Mouse (Mus musculus) 3134 (cell line): ENCODE measurements around the gene Plcb4.
"Not testable (repeated sequence)": the region's sequence is repeated elsewhere in the genome, so short reads cannot be mapped to it uniquely, and the experiment has no call there.

ENCODE experiments used
- DNase-seq: peaks from one replicate; pipeline ENCODE4 v3.0.0-alpha.2; 2011; ENCODE audit warnings: low spot score; ENCODE audit not compliant: insufficient read length; ENCODE audit errors: extremely low read depth

Plcb4 gene

DNA sequence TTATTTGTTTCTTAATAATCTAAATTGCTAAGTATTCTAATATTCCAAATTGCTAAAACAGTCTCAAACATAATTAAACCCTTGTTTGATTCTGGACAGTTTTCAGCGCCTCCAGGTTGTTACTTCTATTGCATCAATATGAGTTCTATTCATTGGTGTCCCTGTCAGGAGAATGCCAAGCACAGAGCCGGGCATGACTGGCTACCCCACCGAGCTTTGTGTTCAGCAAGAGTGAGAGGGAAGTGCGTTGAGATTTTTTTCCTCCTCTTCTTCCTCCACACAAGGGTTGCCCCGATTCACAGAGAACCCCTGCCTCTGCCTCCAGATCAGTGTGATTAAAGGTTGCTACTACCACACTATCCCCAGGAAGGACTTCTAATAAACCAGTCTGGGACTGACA lies 53.5 kb downstream of the Plcb4 start:
- DNase-seq, result no peak

DNA sequence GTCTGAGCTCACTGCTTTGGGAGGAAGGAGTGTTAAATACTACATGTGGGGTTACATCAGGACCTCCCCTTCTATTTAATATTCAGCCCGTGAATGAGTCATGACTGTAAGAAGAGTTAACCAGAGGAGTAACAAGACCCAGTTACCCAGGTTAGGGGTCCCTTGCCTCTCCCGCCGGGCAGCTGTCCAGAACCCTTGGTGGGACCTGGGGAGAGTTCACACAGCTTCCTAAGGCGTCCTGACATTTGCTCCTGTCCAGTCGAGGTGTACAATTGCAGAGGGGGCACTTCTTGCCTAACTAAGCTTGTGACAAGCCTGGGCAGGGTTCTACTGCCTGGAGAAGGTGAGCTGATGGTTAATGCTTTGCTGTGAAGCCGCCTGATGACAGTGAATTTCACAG lies 54.1 kb downstream of the Plcb4 start:
- no peak for DNase-seq

DNA sequence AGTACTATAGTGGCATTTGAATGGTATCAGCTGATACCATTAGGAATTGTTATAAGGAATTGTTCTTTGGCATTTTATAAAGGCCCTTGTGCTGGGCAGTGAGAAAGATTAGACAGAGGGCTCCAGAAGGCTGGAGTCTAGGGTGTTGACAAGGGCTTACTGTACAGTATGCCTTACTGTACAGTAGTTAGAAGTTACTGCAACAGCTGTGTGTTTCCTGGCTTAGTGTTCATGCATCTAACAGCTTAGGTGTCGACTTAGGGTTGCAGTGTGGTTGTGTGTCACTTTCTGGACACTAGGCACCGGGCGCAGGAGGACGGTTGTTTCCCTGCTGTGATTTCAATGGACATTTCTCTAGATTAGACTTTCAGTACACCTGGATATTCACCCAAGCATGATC lies 57.4 kb downstream of the Plcb4 start:
- DNase-seq, result no peak

DNA sequence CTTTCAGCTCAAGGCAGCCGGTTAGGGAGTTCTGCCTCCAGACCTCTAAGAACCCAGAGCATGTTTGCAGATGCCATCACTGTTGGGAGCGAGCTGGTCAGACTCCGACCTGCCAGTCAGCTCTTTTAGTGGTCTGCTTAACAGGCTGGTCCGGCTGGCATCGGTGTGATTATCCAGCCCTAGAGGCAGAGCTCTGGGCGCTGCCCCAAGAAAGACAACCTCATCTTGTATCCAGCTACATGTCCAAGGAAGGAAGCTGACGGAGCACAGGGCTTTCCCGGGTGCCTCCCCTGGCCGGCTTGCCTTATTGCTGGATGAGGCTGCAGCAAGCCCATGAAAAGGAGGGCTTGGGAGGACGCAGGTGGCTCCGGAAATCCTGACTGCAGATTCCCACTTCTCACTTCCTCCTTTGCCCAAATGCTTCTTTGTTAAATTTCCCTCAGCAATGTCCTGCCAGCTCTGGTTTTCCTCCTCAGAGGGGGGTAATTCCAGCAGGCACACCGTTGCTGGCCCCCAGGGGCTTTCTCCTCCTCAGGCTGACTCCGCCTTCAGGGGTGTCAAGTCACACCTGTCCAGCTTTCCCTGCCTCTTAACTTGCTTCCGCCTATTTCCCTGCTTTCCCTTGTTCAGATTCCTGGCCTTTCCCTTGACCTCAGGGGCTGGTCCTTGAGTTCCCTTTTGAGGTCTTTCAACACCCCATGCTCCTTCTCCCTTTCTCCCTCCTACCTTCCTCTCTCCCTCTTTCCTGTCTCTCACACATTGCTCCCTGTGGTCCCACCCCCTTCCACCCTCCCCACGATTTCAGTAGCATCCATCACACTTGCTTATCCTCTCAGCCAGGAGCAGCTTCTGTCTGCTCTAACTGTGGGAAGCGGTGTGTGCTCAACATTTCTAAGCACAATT lies 58.7 kb downstream of the Plcb4 start:
- DNase-seq, result no peak

DNA sequence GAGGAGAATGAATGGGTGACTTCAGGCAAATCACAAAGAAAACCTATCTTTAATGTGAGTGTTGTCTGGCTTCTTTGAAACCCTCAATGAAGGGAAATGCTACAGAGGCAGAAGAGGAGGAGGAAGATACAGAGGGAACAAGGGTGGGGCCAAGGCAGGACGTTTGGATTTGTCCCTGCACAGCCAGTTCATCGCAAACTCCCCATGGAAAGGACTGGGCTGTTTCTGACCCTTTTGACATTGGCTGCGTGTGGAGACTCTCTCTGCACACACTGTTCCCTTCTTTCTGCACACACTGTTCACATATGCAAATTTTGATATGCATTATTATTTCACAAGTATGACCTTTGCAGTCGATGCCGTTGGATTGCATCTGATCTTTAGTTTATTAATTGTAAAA lies 63.3 kb downstream of the Plcb4 start:
- no peak for DNase-seq

DNA sequence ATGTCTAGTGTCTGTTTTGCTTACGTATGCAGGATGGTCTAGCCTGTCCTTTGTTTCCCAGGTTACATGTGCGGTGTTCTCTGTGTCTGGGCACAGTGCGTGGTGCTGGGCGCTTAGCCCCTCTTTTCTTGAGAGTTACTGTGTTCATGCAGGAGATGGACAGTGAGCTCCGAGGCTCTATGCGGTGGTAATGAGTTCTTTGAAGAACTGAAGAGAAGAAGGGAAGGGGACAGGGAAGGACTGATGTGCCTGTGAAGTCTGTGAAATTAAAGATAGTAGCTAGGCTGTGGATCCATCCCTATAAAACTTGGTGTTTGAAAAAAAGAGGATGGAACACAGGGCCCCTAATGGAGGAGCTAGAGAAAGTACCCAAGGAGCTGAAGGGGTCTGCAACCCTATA lies 64.6 kb downstream of the Plcb4 start:
- no peak for DNase-seq

DNA sequence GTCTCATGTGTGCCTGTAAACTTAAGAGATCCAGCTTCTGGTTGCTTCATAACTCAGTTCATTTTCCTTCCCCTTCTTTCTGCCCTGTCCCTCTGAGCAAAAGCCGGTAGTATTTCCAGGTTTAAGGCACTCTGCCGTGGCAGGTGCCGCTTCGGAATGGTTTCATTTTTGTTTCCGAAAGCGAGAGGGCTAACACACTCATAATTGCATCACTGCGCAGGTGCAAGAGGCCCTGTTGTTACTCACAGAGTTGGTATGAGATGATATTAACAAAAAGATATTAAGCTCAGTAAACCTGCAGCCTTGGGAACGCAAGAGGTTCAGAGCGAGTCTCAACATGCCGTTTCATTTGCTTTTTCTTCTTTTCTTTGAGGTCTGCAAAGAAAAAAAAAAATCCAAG lies 65.7 kb downstream of the Plcb4 start:
- no peak for DNase-seq

DNA sequence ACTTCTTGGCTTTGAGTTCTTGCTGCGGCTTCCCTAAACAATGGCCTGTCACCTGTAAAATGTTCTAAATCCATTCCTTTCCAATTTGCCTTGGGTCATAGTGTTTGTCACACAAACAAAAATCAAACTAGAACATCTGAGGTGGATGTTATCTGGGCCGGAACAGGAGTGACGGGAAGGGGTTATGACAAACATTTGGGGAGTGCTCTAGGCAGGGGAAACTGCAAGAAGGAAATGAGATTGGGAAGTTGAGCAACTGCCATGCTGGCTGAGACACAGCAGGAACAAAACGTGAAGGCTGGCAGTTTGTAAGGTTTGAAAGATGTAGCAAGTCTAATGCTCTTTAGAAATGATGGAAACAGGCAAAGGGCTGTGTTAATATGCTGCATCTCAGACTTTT lies 66.6 kb downstream of the Plcb4 start:
- DNase-seq, result no peak

DNA sequence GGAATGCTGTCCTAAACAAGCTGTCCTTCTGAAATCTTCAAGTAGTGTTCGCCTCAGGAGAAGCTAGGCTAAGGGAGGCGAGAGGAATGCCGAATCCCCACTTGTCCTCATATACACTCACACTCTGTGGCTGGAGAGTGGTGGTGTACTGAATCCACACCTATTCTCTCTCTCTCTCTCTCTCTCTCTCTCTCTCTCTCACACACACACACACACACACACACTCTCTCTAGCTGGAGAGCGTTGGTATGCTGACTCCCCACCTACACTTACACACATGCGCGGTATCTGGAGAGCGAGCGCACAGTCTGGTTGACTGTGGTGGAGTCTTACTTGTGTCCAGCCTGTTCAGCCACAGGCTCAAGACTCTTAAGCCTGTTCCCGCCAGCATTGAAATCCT lies 68.3 kb downstream of the Plcb4 start:
- DNase-seq, result no peak

DNA sequence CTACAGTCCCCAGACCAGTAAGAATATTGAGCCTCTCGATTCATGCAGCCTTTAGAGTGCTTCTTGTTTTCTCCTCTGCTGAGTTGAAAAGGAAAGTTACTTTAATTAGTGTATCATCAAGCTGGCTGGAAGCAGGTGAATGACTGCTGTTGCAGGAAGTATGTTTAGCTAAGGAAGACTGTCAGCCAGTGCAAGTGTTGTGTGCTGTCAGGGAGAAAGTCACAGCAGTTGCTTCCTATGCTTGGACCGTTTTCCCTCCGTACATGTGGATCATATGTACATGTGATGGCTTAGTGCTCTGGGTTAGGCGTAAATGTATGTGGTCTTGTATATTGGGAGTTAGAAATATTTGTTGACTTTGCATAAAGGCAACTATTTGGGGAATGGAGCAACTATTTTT lies 69.1 kb downstream of the Plcb4 start:
- no peak for DNase-seq

DNA sequence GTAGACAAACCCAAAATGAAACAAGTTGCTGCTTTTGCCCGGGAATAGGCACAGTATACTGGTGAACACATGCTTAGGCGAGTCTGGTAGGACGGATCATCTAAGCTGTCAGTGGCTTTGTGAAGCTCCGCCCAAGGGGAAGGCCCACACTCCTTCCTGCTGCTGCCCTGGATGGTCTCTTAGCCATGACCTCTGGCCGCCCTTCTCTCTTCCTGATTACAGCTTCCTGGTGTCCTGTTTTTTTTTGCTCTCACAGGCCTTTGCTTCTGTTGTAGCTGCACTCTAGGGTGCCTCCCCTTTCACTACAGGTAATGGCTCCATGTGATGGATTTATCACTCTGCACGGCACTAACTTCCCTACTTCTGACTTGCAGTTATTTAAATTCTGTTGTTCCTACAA lies 72.8 kb downstream of the Plcb4 start:
- DNase-seq, result no peak

DNA sequence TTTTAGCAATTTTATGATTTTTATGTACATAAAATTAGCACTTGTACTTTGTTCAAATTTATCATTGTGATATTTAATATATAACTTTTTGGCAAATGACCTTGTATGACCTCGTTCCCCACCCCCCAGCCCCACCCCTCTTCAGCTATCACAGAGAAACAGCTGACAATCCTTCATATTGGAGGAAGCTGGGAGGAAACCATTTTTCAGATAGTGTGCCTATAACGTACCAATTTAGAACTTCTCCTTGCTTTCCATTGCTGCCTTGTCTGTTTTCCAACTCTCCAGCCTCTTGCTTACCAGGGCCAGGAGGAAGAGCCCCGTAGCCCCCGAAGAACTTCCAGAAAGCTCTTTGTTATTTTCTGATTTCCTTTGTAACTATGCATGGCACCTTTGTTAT lies 73.8 kb downstream of the Plcb4 start:
- no peak for DNase-seq

DNA sequence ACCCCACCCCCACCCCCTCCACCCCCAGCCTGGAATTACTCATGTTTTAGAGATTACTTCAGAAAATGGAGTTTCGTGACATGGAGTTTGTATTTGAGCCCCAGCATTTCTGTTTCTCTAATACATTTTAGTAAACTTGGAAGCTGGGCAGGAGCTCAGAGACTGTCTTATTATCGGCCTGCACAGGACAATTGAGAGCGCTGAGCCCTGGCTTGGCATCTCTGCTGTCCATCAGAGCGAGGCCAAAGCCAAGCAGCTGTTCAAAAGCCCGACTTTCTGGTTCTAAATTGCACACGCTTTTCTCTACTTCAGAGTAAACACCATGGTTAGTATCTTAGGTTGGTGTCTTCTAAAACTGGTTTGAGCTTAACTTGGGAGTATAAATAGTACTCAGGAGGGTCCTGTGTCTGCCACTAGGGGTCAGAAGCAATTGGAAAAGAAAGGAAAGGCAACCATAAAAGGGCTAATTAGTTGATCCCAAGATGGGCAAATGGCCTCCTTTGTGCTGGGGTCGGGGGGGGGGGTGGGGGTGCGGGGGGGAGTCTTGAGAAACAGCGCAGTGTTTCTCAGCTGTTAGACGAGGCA lies 75.2 kb downstream of the Plcb4 start:
- no peak for DNase-seq

DNA sequence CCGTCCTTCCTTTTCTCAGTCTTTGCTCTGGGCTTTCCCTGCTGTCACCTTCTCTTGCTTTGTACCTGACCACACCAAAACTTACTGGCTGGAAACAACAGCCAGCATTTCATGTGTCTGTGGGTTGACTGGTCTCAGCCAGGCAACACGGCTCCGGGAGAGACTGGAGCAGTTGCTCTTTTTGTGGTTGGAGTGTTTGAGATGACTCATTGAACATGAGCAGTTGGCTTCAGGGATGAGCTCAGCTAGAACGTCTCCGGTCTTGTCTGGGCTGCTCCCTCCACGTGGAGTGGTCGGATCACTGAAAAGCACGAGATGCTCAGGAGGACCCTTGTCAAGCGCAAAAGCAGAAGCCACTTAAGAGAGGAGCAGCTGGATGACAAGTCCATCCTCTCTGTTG lies 78.7 kb downstream of the Plcb4 start:
- peak; percentile 50 for DNase-seq

DNA sequence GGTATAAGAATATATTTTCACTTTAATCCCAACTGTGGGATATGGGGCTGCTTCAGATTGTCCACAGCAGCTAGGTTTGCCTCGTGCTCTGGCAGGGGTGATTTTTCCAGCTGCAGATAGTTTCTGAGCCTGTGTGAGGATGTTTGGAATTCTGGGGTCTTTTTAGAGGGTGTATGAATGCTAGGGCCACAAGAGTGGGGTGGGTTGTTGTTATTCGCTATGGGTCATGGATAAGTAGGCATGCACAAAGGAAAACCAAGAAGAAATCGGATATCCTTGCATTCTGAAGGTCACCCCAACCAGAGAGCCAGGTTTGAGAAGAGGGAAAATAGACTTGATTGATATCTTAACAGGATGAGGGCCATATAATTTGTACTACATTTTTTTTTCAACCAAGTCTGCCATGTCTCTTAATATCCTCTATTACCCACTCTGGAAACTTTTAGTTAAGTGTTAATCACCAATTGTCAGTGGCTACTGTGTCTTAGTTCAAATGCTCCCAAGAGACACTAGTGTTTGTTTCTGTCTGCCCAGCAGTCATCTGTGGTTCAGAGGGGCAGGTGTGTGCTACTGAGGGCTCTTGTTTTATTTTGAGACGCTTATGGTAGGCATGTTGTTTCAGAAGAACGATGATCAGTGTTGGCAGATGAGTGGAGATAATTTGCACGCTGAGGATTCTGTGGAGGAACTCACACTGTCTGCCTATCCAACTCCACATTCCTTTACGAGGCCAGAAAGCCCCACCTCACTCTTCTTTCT lies 79.4 kb downstream of the Plcb4 start:
- DNase-seq, result not testable (repeated sequence)

DNA sequence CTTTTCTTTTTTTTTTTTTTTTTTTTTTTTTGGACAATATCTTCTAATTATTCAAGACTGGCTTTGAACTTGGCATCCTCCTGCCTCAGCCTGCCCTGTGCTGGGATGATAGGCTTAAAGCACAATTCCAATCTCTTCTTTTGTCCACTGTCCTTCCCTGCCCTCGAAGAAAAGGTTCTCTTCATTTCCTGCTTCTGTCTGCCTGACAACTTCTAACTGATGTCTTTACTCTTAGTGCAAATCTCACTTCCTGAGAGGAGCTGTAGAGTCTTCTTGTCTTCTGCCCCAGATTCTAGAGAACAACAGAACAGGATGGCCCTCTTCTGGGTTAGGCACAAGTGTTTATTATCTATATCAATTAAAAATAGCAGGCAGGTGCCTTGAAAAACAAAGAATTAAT lies 80.1 kb downstream of the Plcb4 start:
- no peak for DNase-seq

DNA sequence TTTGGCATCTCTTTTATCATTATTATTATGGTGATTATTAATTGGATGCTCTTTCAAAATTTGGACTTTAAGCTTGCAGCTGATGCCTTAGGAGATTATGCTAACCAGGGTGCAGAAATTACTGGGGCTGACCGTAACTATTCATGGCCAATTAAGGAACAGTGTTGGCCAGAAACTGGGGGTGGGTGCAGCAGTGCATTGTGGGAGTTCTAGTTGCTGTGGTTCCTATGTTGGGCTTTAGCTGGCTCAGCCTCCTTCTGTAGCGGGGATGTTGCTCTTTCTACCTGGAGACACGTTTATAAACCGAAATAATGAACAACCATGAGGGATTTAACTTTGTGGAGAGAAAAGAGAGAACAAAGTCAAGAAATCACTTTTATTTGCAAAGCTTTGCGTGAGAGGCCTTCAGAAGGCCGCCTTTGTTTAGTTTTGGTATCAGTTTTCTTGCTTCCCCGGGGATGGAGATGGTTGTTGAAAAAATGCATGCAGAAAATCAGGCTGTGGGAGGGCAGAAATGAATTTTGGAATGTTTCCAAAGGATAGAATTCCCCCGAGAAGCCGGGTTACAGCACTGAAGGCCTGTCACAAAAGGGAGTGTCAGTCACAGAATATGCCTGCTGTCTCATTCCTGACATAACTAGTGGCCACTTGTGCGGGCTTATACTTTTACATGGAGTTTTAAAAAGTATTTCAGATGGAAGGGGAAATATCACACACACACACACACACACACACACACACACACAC lies 84.3 kb downstream of the Plcb4 start:
- peak; percentile 21 for DNase-seq

DNA sequence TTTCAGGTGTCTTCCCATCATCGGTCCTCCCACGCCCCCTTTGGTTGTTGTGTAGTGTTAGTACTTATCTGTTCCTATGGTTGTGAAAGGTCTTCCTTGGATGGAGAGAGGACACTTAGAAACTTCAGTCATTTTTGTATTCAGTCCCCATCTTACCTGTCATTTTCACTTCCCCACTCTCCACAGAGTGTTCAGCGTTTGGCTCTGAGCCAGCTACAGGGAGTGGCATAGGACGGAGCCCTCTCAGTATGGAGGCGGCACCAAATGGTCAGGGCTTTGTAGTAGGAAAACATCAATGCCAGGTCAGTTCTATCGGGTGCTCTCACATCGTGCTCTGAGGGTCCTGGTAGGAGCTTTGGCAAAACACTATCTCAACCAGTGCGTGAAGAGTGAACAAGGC lies 85.9 kb downstream of the Plcb4 start:
- DNase-seq, result no peak

DNA sequence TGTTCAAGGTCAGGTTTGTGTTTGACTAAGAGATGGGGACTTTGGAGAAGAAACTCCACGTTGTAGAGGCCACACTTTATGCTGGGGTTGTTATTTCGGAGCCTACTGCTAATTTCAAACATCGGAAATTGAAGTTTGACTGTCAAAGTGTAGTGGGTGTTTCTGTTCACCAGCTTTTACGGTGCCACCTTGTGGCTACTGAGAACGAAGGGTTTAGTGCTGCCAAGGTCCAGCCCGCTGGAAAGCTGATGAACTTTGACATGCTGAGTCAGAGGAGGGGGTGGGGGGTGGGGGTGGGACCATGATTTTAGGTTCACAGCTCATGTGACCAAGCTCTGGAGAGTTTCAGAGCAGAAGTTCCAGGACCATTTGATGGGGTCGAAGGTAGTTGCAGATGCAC lies 86.3 kb downstream of the Plcb4 start:
- no peak for DNase-seq

DNA sequence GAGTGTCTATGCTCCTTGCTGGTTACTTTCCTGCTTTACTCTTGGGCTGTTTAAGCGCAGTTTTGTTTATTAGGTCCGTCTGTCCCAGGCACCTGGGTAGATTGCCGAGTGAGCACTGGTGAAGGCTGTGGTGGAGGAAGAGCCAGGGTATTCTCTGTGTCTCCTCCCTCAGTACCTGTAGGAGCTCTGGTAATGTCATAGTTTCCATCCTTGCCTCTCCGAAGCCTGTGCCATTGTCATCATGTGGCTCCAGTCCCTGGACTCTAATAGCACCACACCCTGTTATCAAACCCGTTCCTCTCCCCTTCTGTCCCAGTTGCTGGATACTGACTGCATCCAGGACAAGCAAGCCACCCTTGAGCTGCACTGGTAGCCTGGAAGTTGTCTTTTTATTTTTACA lies 89.6 kb downstream of the Plcb4 start:
- DNase-seq, result no peak

DNA sequence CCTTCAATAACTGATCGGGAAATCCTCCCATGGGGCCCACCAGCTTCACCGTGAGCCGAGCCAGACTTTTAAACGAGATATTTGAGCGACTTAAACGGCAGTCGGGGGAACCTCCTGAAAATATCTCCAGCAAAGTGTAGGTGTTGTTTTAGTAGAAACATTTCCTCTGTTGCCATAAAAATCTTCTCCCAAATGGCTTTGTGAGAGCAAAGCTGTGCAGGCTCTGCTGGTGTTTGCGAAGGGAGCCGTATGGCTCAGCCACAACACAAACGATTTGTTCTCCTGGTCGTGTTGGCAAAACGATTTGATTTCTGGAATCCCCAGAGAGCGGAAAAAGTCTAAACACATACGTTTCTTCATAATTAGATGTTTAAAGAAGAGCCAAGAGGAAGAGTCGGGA lies 90.8 kb downstream of the Plcb4 start:
- DNase-seq, result no peak
